Mouse (Mus musculus) thymus, adult 18-20 months (tissue): ENCODE measurements at regions not wholly inside any gene's neighbourhood (a gene's known extent, or its start where the extent isn't known, plus 50 kb on each side); places are given as distances from the start of the nearest gene placed in this dataset.

Experiments
- DNase-seq, 2 experiments: peaks; one replicate each; pipeline ENCODE4 v3.0.0; 2022; ENCODE audit warnings: mixed read lengths in 2 of 2

DNA sequence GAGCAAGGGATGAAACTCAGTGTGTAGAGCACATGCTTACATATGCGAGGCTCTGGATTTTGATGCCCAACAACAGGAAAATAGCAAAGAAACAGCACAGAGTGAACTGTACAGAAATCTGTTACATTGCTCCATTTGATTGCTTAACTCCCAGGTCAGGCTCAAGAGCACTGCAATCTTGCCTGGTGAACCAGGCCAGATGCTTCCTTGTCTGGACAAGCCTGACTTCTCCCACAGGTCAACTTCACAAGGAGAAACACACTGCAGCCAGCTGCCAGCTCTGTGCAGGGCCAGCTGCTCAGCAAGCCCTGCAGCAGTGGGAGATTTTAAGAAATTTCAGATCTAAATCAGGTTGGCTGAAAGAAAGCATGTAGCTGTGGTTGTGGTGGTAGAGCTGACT lies 81.2 kb upstream of the 1700066M21Rik start:
- no peak for DNase-seq

DNA sequence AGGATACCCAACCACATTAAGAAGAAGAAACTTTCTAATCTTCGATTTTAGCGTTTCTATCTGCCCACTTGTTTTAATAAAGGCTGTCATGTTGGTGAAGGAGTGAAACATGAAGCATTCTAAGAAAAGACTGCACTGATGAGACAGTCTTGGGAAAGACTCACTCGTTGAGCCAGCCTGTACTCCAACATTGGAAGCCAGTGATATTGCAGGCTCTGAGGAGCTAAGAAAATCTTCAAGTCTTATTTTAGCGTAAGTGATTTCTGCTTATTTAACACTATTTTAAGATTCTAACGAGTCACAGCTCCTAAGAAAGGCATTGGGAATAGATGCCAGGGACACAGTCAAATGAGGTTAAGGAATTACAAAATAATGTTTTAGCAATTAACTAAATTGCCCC lies 78.9 kb upstream of the 1700066M21Rik start:
- no peak for DNase-seq

DNA sequence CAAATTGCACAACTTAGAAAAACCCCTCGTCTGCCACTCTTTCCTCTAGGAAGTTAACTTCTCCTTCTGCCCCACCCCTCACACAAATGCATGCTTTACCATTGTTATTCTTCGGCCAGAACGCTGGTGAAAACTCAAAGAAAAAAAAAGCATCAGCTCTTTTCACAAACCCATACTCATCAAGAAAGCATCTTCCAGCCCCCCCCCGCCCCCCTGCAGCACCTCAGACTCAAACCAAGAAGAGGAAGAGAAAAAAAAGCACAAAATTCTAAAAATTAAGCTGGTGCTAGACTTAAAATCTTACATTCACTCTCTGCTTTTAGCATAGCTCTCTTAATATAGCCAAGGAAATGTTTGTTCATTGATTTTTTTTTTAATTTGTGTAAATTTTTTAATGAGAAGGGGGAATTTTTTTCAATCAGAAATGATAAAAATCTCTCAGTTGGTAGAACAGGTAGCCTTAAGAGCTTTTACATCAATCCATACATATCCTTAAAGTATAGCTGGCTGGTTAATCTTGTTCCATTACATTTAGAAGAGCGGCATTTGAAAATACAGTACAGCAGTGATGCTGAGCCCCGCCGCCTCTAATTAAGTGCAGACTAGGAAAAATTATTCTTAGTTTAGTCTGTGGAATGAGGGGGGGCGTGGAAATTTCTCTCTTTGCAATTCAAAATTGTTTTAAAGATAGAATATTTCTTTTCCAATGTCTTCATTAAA lies 76.0 kb upstream of the 1700066M21Rik start:
- DNase-seq: no peak

DNA sequence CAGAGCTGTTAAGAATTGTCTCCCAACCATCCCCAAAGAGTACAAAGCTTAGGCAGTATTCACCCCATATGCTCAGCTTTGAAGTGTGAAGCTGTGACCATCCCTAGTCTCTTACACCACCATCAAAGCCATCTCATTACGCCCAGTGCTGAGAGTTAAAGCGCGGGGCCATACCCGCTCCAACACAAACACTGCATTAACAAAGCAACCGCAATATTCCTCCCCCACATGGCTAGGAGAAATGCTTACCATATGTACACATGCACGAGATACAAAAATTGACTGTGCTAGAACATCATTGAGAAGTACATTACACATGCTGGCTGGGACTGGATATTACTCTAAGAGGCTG lies 75.5 kb upstream of the 1700066M21Rik start:
- DNase-seq: no peak

DNA sequence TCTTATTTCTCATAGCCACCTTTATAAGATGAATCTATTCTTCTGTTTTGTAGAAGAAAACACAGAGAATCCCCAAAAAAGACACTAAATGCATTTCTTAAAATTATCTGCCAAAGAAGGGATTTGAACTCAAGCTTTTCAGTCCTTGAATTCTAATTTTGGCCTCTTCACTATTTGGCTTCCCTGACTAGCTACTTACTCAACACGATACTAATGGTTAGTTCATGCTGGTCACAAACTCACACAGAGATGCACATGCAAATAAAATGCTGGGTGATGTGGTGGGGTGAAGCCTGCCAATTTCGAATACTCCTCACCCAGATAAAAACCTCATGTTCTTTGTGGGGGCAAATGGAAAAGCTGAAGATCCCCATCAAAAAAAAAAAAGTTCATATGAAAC lies 72.7 kb upstream of the 1700066M21Rik start:
- DNase-seq: no peak

DNA sequence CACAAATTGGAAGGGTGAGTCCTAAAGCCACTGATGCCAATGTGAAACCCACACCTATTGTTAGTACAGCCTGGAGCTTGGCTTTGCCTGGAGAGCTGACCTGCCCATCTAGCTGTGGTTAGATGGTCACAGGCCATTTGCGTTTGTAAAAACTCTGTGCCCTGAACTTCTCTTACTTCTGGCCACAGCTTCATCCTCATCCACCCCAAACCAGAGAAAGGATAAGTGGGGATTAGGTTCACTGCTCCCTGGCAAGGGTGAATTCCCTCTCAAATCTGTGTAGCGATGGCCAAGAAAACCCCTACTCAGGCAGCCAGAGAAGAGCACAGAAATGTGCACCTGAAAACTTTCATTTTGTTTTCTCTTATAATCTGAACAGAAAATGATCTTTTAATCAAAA lies 54.9 kb upstream of the 1700066M21Rik start:
- no peak for DNase-seq

DNA sequence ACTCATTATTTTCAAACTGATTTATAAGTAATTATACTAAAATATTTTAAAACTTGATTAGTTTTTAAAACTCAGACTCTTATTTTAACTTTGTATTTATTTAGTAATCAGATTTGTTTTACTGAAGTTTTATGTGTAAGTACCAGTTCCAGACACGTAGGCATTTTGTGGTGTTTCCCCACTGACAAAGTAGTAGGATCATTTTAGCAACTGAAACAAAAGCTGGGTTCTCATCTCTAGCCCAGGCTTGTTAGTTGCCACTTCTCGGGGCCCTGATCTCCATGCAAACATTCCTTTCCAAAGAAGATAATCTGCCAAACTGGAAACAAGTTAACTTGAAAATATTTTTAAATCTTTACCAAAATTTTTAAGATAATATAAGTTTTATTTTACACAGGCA lies 54.3 kb upstream of the 1700066M21Rik start:
- DNase-seq: no peak

DNA sequence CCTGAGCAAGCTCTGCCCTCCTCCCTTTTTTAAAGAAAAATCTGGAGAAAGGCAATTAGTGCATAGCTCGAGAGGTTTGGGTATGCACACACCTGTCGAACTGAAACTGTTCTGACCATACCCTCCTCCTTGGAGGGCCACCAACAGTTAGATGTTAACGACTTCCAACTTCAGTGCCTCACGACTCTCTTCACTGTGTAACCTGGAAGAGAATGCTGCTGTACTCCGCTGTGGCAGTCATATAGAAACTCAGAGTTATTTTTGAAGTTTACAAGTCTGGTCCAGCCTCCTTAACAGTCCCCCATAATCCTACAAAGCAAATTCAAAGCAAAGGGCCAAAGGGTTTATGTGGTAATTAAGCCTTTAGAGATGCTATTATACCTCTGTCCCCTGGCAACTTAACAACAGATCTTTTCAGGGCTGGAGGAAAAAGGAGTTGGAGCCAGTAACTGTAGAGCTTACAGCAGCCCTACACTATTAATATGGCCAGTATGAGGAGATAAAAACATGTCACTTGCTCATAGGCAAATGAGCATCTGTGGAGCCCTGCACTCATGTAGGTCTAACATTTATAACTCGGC lies 51.7 kb upstream of the 1700066M21Rik start:
- no peak for DNase-seq
